Mouse (Mus musculus) subcutaneous adipose tissue, adult 2 months (tissue): ENCODE data around the gene Adamts8. TPM values are rescaled to one million over a fixed set of nuclear protein-coding genes. Genes with fewer than 3 reads are reported as not detected.

Experiments used
- polyA plus RNA-seq: library from polyadenylated mRNA; depleted of rRNA; stranded (reverse); fragments of >200 nt; gene quantifications from 2 replicates; pipeline ENCODE4 v1.2.3, GENCODE M21; 2012; ENCODE audit warnings: low replicate concordance; rRNA removed

Adamts8 gene
- 0.23 and 3.9 TPM in 2 replicates for polyA plus RNA-seq

DNA sequence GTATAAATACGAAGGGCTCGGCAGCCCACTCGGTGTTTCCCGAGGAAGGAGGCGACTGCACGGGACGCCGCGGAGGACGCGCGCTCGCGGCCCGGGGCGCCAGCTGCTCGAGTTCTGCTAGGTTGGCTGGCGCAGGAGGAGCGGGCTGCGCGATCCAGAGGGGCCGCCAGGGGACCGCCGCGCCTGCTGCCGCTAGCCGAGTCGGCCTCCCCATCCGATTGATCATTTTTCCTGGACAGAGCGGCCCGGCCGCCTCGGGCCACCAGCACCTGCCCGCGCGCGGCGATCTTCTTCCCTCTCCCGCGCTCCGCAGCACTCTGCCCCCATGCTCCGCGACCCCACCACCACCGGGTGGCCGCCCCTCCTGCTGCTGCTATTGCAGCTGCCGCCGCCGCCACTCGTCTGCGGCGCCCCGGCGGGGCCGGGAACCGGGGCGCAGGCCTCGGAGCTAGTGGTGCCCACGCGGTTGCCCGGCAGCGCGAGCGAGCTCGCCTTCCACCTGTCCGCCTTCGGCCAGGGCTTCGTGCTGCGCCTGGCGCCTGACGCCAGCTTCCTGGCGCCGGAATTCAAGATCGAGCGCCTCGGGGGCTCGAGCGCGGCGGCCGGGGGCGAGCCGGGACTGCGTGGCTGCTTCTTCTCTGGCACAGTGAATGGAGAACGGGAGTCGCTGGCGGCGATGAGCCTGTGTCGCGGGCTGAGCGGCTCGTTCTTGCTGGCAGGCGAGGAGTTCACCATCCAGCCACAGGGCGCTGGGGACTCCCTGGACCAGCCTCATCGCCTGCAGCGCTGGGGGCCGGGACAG lies at the start of gene Adamts8:
Gene Adamts8, plus strand, starts transcription at position 51 of the 802 bp plus-strand sequence.

DNA sequence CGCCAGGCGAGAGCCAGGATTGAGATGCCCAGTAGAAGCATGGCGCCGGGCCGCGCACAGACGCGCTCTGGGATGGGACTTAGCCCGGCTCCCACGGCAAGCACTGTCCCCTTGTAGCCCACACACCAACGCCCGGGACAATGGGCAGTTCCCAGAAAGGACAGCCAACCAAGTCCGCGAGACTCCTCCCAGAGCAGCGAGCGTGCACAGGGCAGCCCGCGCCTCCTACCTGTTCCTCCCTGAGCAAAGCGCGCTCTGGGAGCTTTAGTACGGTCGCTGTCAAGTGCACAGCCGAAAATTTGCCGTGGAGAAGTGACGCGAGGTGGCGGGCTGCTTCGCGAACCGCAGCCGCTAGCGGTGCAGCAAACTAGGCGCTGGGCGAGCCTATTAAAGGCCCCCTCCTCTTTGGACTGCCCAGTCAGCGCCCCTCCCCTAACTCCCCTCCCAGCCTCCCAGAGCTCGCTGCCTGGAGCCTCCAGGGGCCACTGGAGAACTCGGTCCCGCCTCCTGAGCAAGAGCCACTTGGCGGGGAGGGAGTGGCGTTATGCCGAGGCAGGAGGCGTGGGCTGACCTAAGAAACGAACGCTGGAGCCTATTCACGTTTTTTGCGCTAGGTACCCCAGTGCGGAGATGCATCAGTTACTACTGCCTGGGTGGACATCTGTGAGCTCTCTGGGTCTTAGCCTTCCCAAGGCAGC lies 20.0 kb upstream of the Adamts8 start, which contains the start of gene Adamts15:
Gene Adamts15, minus strand, starts transcription at position 256 of the 698 bp plus-strand sequence.

Other genes starting within 250 kb of the Adamts8 start
- gene Adamts15, start 20.1 kb upstream of the Adamts8 start, polyA plus RNA-seq = 11.2 and 19.9 TPM in 2 replicates
- 4.6 and 8.9 TPM in 2 replicates for gene Zbtb44, start 88.1 kb downstream of the Adamts8 start, polyA plus RNA-seq
- 0.73 and 44.4 TPM in 2 replicates for gene St14, start 189.3 kb downstream of the Adamts8 start, polyA plus RNA-seq